8 mouse cellular contexts compared by ENCODE assay signal in the genomic region with DNA sequence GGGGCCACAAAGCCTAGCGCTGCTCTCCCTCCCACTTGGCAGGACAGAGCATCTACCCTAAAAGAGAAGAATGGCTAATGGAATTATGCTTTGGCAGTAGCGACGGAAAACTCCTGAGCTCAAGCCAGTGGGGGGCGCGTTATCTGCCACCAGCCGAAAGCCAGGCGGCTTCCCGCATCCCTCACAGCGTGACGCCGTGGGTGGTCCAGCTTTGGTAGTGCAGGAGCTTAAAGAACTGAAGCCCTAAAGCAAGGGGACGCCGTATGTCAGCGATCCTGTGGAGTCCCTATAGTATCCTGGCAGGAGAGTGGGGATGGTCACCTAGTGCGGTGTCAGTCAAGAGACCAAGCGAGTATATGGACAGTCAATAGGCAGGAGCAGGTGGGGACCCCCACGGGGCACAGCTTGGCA.
DNase-seq lines count a peak whose midpoint lies in the region; ATAC-seq and TF ChIP-seq lines count a peak whose summit lies in the region.

No protein-coding gene starts in this region.

- 2% methylated on average over 17 of the region's 17 CpGs for WGBS in cerebellum, adult 2 months
- WGBS in forebrain, embryonic 16.5 days: 2% methylated on average over 17 of the region's 17 CpGs
- 3% methylated on average over 17 of the region's 17 CpGs for WGBS in lung, embryonic 16.5 days

- peak; percentile 83 for ATAC-seq in forebrain, embryonic 16.5 days
- ATAC-seq in lung, embryonic 16.5 days (ENCODE audit: low read depth): peak; percentile 79

- no peaks in the 10 kb centered on the region for H3K27me3 ChIP-seq in cerebellum, adult 2 months (ENCODE audit: control insufficient read depth, insufficient read depth, low read length)
- H3K27me3 ChIP-seq in forebrain, embryonic 16.5 days (replicated peaks; ENCODE audit: control insufficient read depth, insufficient read depth, low read length): 0 out of 2 replicates have a peak, but pooled peaks cover 2% of the 10 kb centered on the region
- no peaks in the 10 kb centered on the region for H3K27me3 ChIP-seq in lung, embryonic 16.5 days (ENCODE audit: control insufficient read depth, insufficient read depth, low read depth, low read length)

- H3K4me3 ChIP-seq in cerebellum, adult 2 months (replicated peaks; ENCODE audit: insufficient read depth, low read depth, low read length): peak overlapping the region; percentile 7
- H3K4me3 ChIP-seq in forebrain, embryonic 16.5 days (replicated peaks; ENCODE audit: low read length): peak overlapping the region; percentile 32
- H3K4me3 ChIP-seq in lung, embryonic 16.5 days (ENCODE audit: low read length): peak overlapping the region; percentile 30

- H3K4me1 ChIP-seq in cerebellum, adult 2 months (ENCODE audit: control insufficient read depth, insufficient read depth, low read length): peaks cover 3% of the 10 kb centered on the region; the same call in 1 of the 2 replicates
- H3K4me1 ChIP-seq in forebrain, embryonic 16.5 days (replicated peaks; ENCODE audit: control insufficient read depth, insufficient read depth, low read length): peaks cover 14% of the 10 kb centered on the region
- peaks cover 19% of the 10 kb centered on the region for H3K4me1 ChIP-seq in lung, embryonic 16.5 days (replicated peaks; ENCODE audit: control insufficient read depth, insufficient read depth, low read length)

- peak overlapping the region; percentile 67 for H3K4me2 ChIP-seq in forebrain, embryonic 16.5 days (ENCODE audit: low read length)
- peak overlapping the region; percentile 54 for H3K4me2 ChIP-seq in lung, embryonic 16.5 days (ENCODE audit: low read depth, low read length)

- peak overlapping the region; percentile 5 for H3K27ac ChIP-seq in cerebellum, adult 2 months (ENCODE audit: insufficient read depth, low read length)
- H3K27ac ChIP-seq in forebrain, embryonic 16.5 days (ENCODE audit: low read length): no peak overlapping the region
- H3K27ac ChIP-seq in lung, embryonic 16.5 days (ENCODE audit: low read length): peak overlapping the region; percentile 54

- 0 out of 2 replicates have a peak, but pooled peaks have one; percentile 6 for TF ChIP-seq CTCF in cerebellum, adult 2 months (IDR thresholded peaks at IDR 0.05; ENCODE audit: borderline replicate concordance, insufficient read depth, low read depth, low read length)

- peak overlapping the region; percentile 37 for H3K9ac ChIP-seq in forebrain, embryonic 16.5 days (replicated peaks; ENCODE audit: low read depth, low read length)
- peak overlapping the region; percentile 45 for H3K9ac ChIP-seq in lung, embryonic 16.5 days (ENCODE audit: low read length)

- no peak for TF ChIP-seq POLR2A in cerebellum, adult 2 months (IDR thresholded peaks at IDR 0.05; ENCODE audit: borderline replicate concordance, insufficient read depth, low read length)

- intact Hi-C loops in heart, postnatal 10 days (cut with DNase I): no loop called here

- DNase-seq in R1 (ENCODE audit: low read depth, low spot score) (peak; percentile 28), adipocyte (ENCODE audit: low spot score) (no peak)
- peak; percentile 69 to 74 for DNase-seq in cerebellum, adult 2 months
- DNase-seq in heart, postnatal 10 days: peak; percentile 81
- peak; percentile 65 to 73 for DNase-seq in layer of hippocampus, postnatal 14 days (ENCODE audit: low spot score in 2 of 2)
- peak; percentile 57 for DNase-seq in ovary, postnatal 14 days (ENCODE audit: low spot score)

- no peaks in the 10 kb centered on the region for H3K9me3 ChIP-seq in forebrain, embryonic 16.5 days (ENCODE audit: control insufficient read depth, low read length)
- H3K9me3 ChIP-seq in lung, embryonic 16.5 days (ENCODE audit: control insufficient read depth, low read length): no peaks in the 10 kb centered on the region

- no peaks in the 10 kb centered on the region for H3K36me3 ChIP-seq in forebrain, embryonic 16.5 days (ENCODE audit: control insufficient read depth, insufficient read depth)
- H3K36me3 ChIP-seq in lung, embryonic 16.5 days (ENCODE audit: control insufficient read depth, insufficient read depth, low read length): no peaks in the 10 kb centered on the region; the same call in none of the 2 replicates
